Mouse (Mus musculus) left cerebral cortex, postnatal 25 days (tissue): Measurements from ENCODE around the gene Lman2. TPM values are rescaled to one million over a fixed set of nuclear protein-coding genes. Genes with fewer than 3 reads are reported as not detected.
A peak's percentile ranks its signal among the peaks of the same experiment; 100 is the strongest.

Experiments
- DNase-seq, 2 experiments: peaks; one replicate each; pipeline ENCODE4 v3.0.0; 2022; ENCODE audit warnings: low spot score in 2 of 2, mixed read lengths in 1 of 2
- intact Hi-C: fragments of 180-260 bp; cut with DNase I; formaldehyde crosslinking; loops from one replicate; pipeline ENCODE4 v1.15.1; 2025
- total RNA-seq, 2 experiments: library from RNA; stranded (reverse); gene quantifications; 2 replicates each; pipeline ENCODE4 v1.2.3; 2021

Lman2 gene
- total RNA-seq, 2 experiments from 2014 or later = 57.5 to 59.7 TPM

DNA sequence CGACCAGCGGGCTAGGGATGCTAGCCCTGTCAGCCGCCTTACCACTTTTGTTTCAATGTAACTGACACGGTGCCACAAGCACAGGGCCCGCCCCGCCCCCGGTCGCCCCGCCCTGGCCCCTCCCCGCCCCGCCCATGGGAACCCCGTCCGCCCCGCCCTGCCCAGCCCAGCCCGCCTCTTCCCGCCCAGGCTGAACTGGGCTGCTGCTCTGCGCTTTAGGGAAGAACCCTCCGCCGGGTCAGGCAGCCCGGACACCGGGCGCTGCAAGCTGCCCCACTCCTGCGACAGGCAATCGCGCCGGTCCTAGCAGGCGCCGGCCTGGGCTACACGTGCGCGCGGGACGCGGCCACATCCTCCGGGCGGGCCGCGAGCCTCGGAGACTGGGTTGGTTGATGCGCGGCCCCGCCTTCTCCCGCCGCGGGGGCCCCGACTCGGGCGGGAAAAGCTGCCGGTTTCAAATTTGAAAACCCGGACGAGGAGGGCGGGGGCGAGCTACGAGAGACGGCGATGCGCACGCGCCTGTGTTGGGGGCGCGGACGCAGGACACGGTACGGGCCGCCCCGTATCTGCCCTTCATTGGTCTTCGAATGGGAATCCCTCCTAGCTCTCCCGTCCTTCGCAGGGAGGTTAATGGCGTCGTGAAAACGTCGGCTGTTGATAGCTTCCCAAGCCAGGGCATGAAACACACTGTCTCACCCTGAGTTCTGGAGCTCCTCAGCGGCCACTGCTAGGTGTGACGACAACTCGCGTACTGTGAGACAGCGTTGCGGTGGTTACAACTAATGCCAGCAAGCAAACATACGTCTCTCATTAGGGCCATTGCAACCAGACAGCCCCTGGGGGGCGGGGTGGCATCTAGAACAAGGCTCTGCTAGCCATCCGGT lies 32.7 kb downstream of the Lman2 start, which contains the start of gene Mxd3:
TSS of gene Mxd3 (minus strand) at position 141 of the 884 bp plus-strand sequence.
- intact Hi-C loops = loop anchor here (5.0 kb wide), 2 partner anchors 72 to 187 kb away; no protein-coding TSS in a partner anchor
- peak; percentile 78 to 84 for DNase-seq

DNA sequence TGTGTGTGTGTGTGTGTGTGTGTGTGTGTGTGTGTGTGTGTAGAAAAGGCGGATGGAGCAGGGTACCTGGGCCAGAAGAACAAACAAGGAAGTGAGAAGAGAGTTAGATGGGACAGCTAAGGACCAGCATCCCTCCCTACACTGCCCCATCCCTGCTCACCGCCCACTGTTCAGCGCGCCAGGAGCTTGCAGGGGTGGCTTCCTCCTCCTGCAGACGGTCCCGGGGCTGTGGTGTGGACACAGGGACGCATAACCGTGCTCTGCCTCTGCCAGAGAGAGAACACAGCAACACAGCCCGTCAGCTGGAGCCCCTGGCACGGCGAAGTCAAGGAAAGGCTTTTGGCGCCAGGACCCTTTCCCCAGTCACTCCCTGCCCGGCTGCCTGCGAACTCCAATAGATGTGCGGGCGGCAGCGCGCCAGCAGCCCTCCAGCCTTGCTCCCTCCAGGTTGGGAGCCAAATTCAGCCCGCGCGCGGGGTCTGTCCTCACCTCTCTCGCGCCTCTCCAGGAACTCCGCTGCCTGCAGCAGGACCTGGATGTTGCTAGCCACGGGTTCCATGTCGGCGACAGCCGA lies 33.4 kb downstream of the Lman2 start:
- intact Hi-C loops = loop anchor here (5.0 kb wide), 1 partner anchor 188 kb away; no protein-coding TSS in a partner anchor
- DNase-seq = no peak

DNA sequence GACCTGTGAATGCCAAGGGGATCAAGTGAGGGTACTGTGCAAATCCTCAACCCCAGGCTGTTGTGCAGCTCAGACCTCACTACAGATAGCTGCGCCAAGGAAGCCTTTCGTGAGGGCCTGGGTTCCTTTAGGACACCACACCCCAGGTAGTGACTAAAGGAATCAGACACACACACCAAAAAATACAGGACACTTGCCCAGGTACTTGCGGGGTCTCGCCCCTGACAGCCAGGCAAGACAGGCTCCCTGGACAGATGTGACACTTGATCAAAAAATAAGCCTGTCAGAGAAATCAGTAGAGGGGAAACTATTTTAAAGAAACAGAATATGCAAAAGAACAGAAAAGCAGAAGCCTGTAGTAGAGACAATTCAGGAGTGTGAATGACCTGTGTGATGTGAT lies 33.9 kb downstream of the Lman2 start:
- DNase-seq = no peak
- intact Hi-C loops = loop anchor here (5.0 kb wide), 1 partner anchor 189 kb away; no protein-coding TSS in a partner anchor

DNA sequence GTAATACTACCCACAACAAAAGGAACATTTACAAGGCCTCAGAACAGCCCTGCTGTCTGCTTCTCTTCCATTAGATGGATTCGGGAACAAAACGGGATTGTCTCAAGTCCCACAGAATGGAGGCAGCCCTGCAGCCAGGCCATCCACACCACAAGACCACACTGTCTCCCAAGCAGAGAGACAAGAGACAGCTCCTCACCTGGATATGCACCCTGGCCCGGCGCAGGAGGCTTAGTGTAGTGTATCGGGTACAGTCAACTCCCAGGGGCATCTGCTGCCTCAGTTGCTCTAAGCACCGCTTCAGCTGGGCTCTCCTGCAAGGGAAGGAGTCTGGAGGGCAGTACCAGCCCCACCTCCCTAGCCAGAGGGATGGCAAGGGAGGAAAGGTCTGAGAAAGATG lies 34.4 kb downstream of the Lman2 start:
- no peak for DNase-seq
- intact Hi-C loops = loop anchor here (5.0 kb wide), 1 partner anchor 189 kb away; no protein-coding TSS in a partner anchor

DNA sequence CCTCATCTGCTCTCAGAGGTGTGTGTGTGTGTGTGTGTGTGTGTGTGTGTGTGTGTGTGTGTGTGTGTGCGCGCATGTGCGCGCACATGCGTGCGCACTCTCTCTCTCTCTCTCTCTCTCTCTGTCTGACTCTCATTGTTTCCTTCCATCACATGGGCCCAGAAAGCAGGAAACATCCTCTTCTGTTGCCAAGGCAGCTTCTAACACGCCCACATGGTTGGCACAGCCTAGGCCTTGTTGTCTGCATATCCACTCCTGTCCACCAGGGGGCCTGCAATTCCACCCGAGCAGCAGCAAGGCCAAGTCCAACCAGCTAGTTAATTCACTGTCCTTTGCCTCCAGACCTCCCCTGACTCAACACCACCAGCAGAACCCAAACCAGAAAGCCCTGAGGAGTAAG lies 35.0 kb downstream of the Lman2 start:
- intact Hi-C loops = loop anchor here (2.0 to 5.0 kb wide), 2 partner anchors 139 to 190 kb away; no protein-coding TSS in a partner anchor
- peak; percentile 91 to 98 for DNase-seq

DNA sequence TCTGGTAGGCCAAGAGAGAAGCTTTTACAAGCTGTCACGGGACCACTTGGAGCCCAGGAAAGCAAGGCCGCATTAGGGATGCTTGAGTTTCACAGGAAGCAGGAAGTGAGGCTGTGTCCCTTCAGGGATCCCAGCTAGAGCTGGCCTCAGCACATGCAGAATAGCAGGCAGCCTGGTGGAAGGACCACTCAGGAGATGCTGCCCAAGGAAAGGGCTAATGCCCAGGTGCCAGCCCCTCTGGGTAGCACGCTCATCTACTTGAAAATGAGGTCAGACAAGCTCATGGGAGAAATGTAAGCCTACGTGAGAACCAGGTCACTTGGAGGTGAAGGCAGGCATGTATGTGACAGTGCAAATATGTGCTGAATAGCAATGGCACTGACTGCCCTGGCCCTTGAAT lies 35.4 kb downstream of the Lman2 start:
- intact Hi-C loops = loop anchor here (2.0 to 5.0 kb wide), 2 partner anchors 140 to 190 kb away; no protein-coding TSS in a partner anchor
- DNase-seq = no peak

DNA sequence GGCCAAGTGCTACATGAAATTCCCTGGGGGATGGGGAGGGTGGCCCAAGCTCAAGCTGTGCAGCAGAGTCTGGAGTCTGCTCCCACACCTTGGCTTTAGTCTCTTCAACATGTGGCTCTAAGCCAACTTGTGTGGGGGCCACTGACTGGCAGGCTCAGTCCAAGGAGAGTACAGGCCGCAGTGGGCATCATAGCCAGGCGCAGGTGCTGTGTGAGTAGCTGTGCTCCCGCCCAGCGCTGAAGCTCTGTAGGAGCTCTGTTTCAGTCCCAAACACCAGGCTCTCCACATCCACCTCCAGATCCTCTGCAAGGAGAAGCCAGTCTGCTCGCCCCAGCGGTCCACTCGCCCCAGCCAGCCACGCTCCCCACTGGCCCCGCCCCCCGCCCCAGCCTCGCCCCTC lies 37.0 kb downstream of the Lman2 start:
- intact Hi-C loops = loop anchor here (5.0 kb wide), 1 partner anchor 192 kb away; no protein-coding TSS in a partner anchor
- peak in 1 of 2 experiments; percentile 54 for DNase-seq

DNA sequence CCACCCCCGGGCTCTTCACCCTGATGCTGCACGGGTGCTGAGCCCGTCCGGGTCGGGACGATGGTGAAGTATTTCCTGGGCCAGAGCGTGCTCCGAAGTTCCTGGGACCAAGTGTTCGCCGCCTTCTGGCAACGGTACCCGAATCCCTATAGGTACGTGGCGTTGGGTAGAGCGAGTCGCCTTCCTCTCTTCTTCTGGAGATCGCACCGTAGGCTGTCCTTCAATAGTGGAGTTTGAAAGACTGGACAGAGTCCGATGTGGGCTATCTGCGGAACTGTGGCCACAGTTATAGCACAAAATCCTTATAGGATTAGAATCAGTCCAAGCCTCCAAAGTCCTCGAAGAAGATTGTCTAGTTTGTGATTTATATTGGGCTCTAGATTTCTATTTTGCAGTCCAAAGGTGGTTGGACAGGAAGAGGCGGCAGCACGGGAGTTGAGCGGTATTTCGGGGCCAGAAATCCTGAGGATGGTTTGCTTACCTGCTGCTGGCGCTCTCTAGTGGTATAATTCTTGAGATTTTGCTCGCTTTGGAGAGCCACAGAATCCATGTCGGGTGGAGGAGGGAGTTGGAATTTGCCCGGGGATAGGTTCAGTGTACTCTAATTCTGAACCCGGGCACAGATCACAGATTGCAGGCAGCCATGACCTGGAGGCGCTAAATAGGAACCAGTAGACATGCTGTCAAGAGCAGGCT lies 40.3 kb downstream of the Lman2 start:
- DNase-seq = peak in 1 of 2 experiments; percentile 73
- intact Hi-C loops = loop anchor here (5.0 kb wide), 1 partner anchor 635 kb away; no protein-coding TSS in a partner anchor

DNA sequence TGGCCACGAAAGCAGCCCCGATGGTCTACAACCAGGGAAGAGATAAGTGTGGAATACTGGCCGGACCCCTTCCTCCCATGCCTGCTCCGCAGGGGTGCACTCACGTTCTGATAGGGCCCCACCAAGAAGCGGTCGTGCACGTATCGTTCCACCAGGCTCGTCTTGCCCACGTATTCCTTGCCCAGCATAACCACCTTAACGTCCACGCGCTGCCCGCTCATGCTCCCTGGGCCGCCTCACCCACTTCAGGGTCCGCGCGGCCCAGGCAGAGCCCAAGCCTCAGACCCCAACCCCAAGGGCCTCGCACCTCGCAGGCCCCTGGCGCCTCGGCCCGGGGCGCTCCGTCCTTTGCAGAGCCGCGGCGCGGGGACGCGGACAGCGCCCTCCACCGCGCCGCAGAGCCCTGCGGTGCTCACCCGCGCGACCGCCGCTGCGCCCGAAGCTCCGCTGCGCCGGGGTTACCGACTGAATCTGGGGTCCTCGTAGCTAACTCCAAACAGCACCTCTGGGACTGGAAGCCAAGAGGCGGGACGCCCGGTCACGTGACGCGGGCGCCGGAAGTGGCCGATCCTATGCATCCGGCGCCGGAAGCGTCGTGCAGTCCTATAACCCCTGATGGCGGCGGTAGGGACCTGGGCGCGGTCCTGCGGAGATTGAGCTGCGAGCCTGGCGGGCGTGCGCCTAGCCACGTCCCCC lies 41.0 kb downstream of the Lman2 start, which contains the start of gene Rab24:
TSS of gene Rab24 (minus strand) at position 513 of the 696 bp plus-strand sequence.
- intact Hi-C loops = loop anchor here (5.0 kb wide), 1 partner anchor 634 kb away; no protein-coding TSS in a partner anchor
- DNase-seq = peak; percentile 91 to 93

DNA sequence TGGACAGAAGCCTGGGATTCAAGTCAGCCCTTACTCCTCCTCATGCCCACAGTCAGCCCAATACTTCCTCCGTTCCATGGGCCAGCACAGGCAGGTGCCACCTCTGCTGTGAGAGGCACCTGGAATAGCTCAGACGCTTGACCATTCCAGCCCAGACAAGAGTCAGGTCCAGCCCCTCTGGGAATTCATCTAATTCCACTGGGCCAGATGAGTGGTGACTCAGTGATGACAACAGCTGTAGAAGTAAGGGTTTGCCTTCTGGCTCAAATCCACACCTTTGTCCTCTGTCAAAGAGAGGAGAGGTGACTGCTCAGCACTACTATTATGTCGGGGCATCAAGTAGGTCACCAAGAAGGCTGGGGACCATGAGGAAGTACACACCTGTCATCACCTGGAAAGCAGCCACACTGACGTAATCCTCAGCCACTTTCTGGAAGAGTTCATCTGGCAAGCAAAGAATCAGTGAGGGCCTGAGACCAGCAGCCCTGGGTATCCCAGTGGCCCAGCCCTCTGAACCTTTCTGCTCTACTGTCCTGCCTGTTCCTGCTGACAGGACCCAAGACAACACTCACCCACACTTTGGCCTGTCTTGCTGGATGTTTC lies 42.6 kb downstream of the Lman2 start, which contains the start of gene Prelid1:
TSS of gene Prelid1 (plus strand) at position 570 of the 603 bp plus-strand sequence.
- DNase-seq = no peak
- intact Hi-C loops = loop anchor here (5.0 kb wide), 1 partner anchor 633 kb away; no protein-coding TSS in a partner anchor

DNA sequence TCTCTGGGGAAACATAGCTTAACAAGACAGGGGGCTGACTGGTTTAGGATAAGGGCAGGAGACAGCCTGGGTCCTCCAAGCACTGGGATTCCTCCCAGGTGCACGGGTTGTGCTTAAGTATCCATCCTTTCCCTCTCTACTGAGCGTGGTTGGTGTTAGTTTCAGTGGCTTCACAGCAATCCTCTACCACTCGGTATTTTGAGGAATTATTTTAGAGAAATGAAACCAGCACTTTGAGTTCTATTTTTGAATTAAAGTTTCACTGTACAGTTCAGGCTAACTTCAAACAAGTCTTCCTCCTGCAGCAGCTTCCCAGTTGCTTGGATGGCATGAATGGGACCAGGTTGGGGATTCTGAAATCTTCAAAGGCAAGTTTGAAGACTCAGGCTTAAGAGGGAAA lies 44.2 kb downstream of the Lman2 start:
- intact Hi-C loops = no loop called here
- no peak for DNase-seq

DNA sequence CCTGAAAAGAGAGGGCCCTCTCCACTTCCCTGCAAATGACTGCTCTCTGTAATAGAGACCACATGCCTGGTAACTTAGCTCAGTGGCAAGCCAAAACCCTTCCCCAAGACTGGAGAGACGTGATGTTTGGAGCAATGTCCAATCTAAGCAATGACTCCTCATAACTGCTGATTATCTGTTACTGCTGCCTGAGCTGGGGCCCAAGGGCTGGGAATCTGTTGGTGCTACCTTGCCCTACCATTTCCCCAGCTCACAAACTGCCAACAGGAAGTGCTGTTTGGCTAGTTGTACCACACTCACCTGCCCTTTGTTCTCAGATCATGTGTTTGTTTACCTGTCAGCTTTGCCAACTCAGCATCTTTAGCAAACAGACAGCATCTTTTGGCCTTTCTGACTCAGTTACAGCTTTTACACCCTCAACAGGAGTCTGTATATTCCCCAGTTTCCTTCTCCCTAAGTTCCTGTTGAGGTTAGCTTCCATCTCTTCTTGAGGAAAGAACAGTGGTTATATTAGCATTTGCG lies 47.6 kb downstream of the Lman2 start:
- intact Hi-C loops = no loop called here
- no peak for DNase-seq

DNA sequence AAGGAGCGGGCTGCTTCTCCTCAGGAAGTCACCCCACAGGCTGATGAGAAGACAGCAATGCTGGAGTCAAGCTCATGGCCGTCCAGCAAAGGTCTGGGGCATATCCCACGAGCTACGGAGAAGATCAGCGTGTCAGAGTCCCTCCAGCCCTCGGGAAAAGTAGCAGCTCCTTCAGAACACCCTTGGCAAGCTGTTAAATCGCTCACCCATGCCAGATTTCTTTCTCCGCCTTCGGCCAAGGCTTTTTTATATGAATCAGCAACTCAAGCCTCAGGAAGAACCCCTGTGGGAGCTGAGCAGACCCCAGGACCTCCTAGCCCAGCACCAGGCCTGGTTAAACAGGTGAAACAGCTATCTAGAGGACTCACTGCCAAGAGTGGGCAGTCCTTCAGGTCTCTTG lies 49.5 kb downstream of the Lman2 start:
- intact Hi-C loops = no loop called here
- DNase-seq = no peak

DNA sequence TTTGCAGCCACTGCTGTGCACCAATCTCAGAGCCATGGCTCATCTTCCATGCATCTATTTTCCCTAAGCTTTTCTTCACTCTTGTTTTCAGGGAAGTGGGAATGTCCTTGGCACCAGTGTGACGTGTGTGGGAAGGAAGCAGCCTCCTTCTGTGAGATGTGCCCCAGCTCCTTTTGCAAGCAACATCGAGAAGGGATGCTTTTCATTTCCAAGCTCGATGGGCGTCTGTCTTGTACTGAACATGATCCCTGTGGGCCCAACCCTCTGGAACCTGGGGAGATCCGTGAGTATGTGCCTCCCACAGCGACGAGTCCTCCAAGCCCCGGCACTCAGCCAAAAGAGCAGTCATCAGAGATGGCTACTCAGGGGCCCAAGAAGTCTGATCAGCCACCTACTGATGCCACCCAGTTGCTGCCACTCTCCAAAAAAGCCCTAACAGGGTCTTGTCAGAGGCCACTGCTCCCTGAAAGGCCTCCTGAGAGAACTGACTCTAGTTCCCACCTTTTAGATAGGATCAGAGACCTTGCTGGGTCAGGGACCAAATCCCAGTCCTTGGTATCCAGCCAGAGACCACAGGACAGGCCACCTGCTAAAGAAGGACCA lies 50.5 kb downstream of the Lman2 start:
- peak in 1 of 2 experiments; percentile 90 for DNase-seq
- intact Hi-C loops = no loop called here

DNA sequence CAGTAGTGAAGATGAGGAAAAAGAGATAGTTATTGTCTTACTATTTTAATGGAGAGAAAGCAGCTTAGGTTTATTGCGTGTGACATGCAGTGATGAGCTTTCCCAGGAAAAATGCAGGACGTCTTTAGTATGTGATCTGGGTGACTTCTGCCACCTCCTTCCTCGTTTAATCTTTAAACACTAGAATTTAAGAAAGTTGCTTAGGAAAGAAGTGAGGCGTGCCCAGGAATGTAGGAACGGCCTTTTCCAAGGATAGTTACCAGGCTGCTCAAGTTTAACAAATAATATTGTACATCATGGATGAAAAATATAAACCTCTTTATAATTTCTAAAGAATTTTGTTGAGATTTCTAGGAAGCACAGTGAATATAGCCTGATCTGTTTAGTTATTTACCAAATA lies 61.7 kb downstream of the Lman2 start:
- intact Hi-C loops = no loop called here
- no peak for DNase-seq

DNA sequence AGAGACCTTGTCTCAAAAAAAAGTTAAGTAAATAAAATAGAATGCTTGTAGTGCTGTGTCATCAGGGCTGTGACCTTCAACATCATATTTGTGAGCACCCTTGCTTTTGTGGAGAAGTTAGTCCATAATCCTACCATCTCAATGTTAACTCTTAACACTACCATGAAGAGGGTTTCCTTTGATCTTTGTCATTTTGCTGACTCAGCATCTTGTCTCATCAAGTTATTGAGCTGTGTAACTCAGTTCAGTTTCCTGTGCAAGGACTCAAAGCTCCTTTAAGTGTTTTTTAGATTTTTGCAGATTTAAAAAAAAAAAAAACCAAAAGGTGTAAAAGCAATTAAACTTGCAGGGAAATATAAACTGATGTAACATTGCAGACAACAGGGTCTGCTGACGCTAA lies 65.8 kb downstream of the Lman2 start:
- no peak for DNase-seq
- intact Hi-C loops = loop anchor here (5.0 kb wide), 1 partner anchor 74 kb away; no protein-coding TSS in a partner anchor
